Mouse (Mus musculus) small intestine, adult 2 months (tissue): Measurements from ENCODE around the gene Deup1.

ENCODE experiments used
- CTCF ChIP-seq: fragments of 200-500 bp; IDR thresholded peaks from 2 replicates; pipeline ENCODE4 v1.5.1; 2012; ENCODE audit warnings: low read depth, mild to moderate bottlenecking, control low read depth, inconsistent platforms, low read length, moderate library complexity, mixed read lengths; ENCODE audit not compliant: insufficient replicate concordance, insufficient read length; ENCODE audit errors: extremely low read depth
- POLR2A ChIP-seq: fragments of 200-500 bp; IDR thresholded peaks from 2 replicates; pipeline ENCODE4 v1.6.1; 2012; ENCODE audit warnings: low read depth, mild to moderate bottlenecking, control low read depth, inconsistent platforms, low read length, moderate library complexity

- TF ChIP-seq CTCF (no peak), POLR2A (no peak)
Observed at GRCm38 (mm10) chr9:15669452-15669851, 41.7 kb upstream of the Deup1 start.
